Mouse (Mus musculus): Measurements from ENCODE around the gene Hip1r. TPM values are rescaled to one million over a fixed set of nuclear protein-coding genes. Genes with fewer than 3 reads are reported as not detected.
A peak's percentile ranks its signal among the peaks of the same experiment; 100 is the strongest.

Gene Hip1r
- total and polyA plus RNA-seq, 3 experiments = 16.6 to 31.6 TPM; not detected in 1

DNA sequence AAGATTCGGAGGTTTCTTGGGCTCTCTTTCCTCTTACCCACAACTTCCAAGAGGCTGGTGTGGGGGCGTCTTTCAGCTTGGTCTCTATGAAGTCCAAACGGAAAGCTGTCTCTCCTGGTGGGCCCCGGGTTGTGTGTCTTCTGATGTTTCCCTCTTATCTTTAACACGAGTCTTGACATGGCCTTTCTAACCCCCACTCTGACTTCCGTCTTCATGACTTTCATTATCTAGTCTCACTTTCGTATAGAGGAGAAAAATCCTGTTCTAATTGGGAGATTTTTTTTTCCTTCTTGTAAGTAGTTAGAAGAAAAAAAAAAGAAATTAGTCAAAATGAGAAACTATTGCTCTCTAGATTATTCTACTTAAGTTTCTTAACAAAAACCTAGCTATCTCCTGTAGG lies 48.9 kb downstream of the Hip1r start:
- peaks cover 35 to 71% of the 10 kb centered on the region in 2 experiments for H3K4me1 ChIP-seq (ENCODE audit: control insufficient read depth in 1 of 2, insufficient read depth in 2 of 2, low read length in 2 of 2)
- no peaks in the 10 kb centered on the region for H3K9me3 ChIP-seq (replicated peaks; ENCODE audit: insufficient read depth, low read length)
- peak overlapping the region; percentile 73 for H3K9ac ChIP-seq (ENCODE audit: control insufficient read depth, low read depth, low read length, poor library complexity, severe bottlenecking)
- H3K27me3 ChIP-seq (ENCODE audit: control insufficient read depth in 1 of 2, insufficient read depth in 2 of 2, low read length in 2 of 2) = no peaks in the 10 kb centered on the region
- peaks cover 3 to 69% of the 10 kb centered on the region in 2 experiments for H3K36me3 ChIP-seq (ENCODE audit: control insufficient read depth in 1 of 2, insufficient read depth in 2 of 2, low read length in 2 of 2)
- H3K4me3 ChIP-seq (ENCODE audit: control insufficient read depth in 1 of 2, insufficient read depth in 1 of 2, low read depth in 2 of 2, low read length in 2 of 2) = peak overlapping the region; percentile 18 to 35; a peak in 3 of 4 replicates
- H3K79me2 ChIP-seq (ENCODE audit: control insufficient read depth, insufficient read depth, low read length, poor library complexity) = peaks cover 87% of the 10 kb centered on the region
- DNase-seq (ENCODE audit: low read depth, low spot score) = peak; percentile 81
- peak overlapping the region; percentile 94 for H3K27ac ChIP-seq (ENCODE audit: control insufficient read depth, low read depth, low read length)
- no peak for TF ChIP-seq SMC3 (IDR thresholded peaks at IDR 0.05; ENCODE audit: low read depth, low read length)
- TF ChIP-seq JUND (IDR thresholded peaks at IDR 0.05; ENCODE audit: low read depth, low read length) = no peak; the same call in 1 of the 2 replicates
- TF ChIP-seq MYB (IDR thresholded peaks at IDR 0.05; ENCODE audit: low read depth, low read length) = no peak
- TF ChIP-seq CHD1 (IDR thresholded peaks at IDR 0.05; ENCODE audit: low read depth, low read length) = no peak
- TF ChIP-seq RCOR1 (IDR thresholded peaks at IDR 0.05; ENCODE audit: low read depth, low read length) = peak; percentile 44; the same call in 1 of the 2 replicates
- TF ChIP-seq NRF1 (IDR thresholded peaks at IDR 0.05; ENCODE audit: insufficient read depth, low read depth, low read length, poor library complexity, severe bottlenecking) = no peak
- TF ChIP-seq NELFE (IDR thresholded peaks at IDR 0.05; ENCODE audit: low read depth, low read length) = no peak
- peak; percentile 62; the same call in 1 of the 2 replicates for TF ChIP-seq TCF12 (IDR thresholded peaks at IDR 0.05; ENCODE audit: low read depth, low read length)
- peak; percentile 84 for TF ChIP-seq ZNF384 (IDR thresholded peaks at IDR 0.05; ENCODE audit: low read depth, low read length)
- TF ChIP-seq MAFK (IDR thresholded peaks at IDR 0.05; ENCODE audit: borderline replicate concordance, low read depth, low read length) = no peak
- TF ChIP-seq MAX (IDR thresholded peaks at IDR 0.05; ENCODE audit: low read length) = no peak; the same call in 1 of the 2 replicates
- TF ChIP-seq USF2 (IDR thresholded peaks at IDR 0.05; ENCODE audit: borderline replicate concordance in 1 of 2, insufficient read depth in 1 of 2, low read depth in 1 of 2, low read length in 2 of 2) = no peak
- TF ChIP-seq CHD2 (IDR thresholded peaks at IDR 0.05; ENCODE audit: low read length) = peak; percentile 17; the same call in 1 of the 2 replicates
- no peak for TF ChIP-seq CTCF (IDR thresholded peaks at IDR 0.05 in 2 of 3, conservative IDR thresholded peaks at IDR 0.05 in 1 of 3; ENCODE audit: control insufficient read depth in 1 of 3, insufficient read depth in 1 of 3, low read depth in 2 of 3, low read length in 3 of 3, poor library complexity in 1 of 3, severe bottlenecking in 1 of 3)
- TF ChIP-seq TBP (IDR thresholded peaks at IDR 0.05; ENCODE audit: low read depth, low read length) = no peak
- no peak for TF ChIP-seq MEF2A (IDR thresholded peaks at IDR 0.05; ENCODE audit: extremely low read depth, insufficient replicate concordance, low read depth, low read length, poor library complexity, severe bottlenecking)
- TF ChIP-seq GATA1 (IDR thresholded peaks at IDR 0.05; ENCODE audit: low read depth, low read length) = peak; percentile 81
- TF ChIP-seq ZC3H11A (IDR thresholded peaks at IDR 0.05; ENCODE audit: low read depth, low read length) = no peak
- TF ChIP-seq EP300 (IDR thresholded peaks at IDR 0.05; ENCODE audit: low read depth in 1 of 2, low read length in 2 of 2) = peak; percentile 75 to 79
- TF ChIP-seq ETS1 (IDR thresholded peaks at IDR 0.05; ENCODE audit: low read depth, low read length) = peak; percentile 74
- peak; percentile 47; the same call in 1 of the 2 replicates for TF ChIP-seq BHLHE40 (IDR thresholded peaks at IDR 0.05; ENCODE audit: borderline replicate concordance, low read depth, low read length)
- no peak for TF ChIP-seq RAD21 (IDR thresholded peaks at IDR 0.05; ENCODE audit: low read depth, low read length)
- peak; percentile 69; the same call in 1 of the 2 replicates for TF ChIP-seq ELF1 (IDR thresholded peaks at IDR 0.05; ENCODE audit: low read depth, low read length)
- TF ChIP-seq HCFC1 (IDR thresholded peaks at IDR 0.05; ENCODE audit: low read depth, low read length) = peak; percentile 52; the same call in 1 of the 2 replicates
- TF ChIP-seq ZKSCAN1 (IDR thresholded peaks at IDR 0.05; ENCODE audit: low read depth, low read length) = no peak
- peak in 1 of 2 experiments; percentile 54; a peak in 2 of 4 replicates for TF ChIP-seq POLR2A (IDR thresholded peaks at IDR 0.05; ENCODE audit: control insufficient read depth in 1 of 2, insufficient read depth in 1 of 2, low read depth in 1 of 2, low read length in 2 of 2, poor library complexity in 1 of 2)
- no peak for TF ChIP-seq GABPA (IDR thresholded peaks at IDR 0.05; ENCODE audit: low read depth, low read length)
- no peak for TF ChIP-seq UBTF (IDR thresholded peaks at IDR 0.05; ENCODE audit: borderline replicate concordance, insufficient read depth, low read depth, low read length)
- TF ChIP-seq MAZ (IDR thresholded peaks at IDR 0.05; ENCODE audit: low read depth, low read length) = peak; percentile 70; the same call in 1 of the 2 replicates
- TF ChIP-seq POLR2AphosphoS5 (IDR thresholded peaks at IDR 0.05; ENCODE audit: borderline replicate concordance, low read depth, low read length) = no peak
- no peak for TF ChIP-seq ZMIZ1 (IDR thresholded peaks at IDR 0.05; ENCODE audit: low read depth, low read length)
- no peak for TF ChIP-seq POLR2AphosphoS2 (IDR thresholded peaks at IDR 0.05; ENCODE audit: low read length)
- peak; percentile 78; the same call in 1 of the 2 replicates for TF ChIP-seq MYC (IDR thresholded peaks at IDR 0.05; ENCODE audit: low read depth, low read length)
- no peak for TF ChIP-seq KAT2A (conservative IDR thresholded peaks at IDR 0.05; ENCODE audit: low read depth, low read length)
- TF ChIP-seq MXI1 (IDR thresholded peaks at IDR 0.05; ENCODE audit: low read depth, low read length) = peak; percentile 26; the same call in 1 of the 2 replicates
- TF ChIP-seq SIN3A (IDR thresholded peaks at IDR 0.05; ENCODE audit: low read length) = peak; percentile 77
- no peak for TF ChIP-seq TAL1 (IDR thresholded peaks at IDR 0.05; ENCODE audit: low read length)

Measured in MEL (cell line).